Comparison of ENCODE assay signal across 24 mouse cellular contexts in genomic region chr2:122580426-122580825, GRCm38 (mm10). TPM values are rescaled to one million over a fixed set of nuclear protein-coding genes. Genes with fewer than 3 reads are reported as not detected.
DNase-seq lines count a peak whose midpoint lies in the region; ATAC-seq and TF ChIP-seq lines count a peak whose summit lies in the region.
"Had no signal": no experiment of that assay in that cellular context is flagged by ENCODE, and none has a peak within 500 bp of the region (broad histone marks: within the 10 kb centered on the region; RNA-seq: fewer than 3 reads in every experiment).

No protein-coding gene starts in this region.

- no peak overlapping the region for H3K9ac ChIP-seq in heart, embryonic 11.5 days (ENCODE audit: low read depth, low read length)
- H3K9ac ChIP-seq in intestine, postnatal 0 days (ENCODE audit: low read depth, low read length): no peak overlapping the region
- H3K9ac ChIP-seq: liver, embryonic 13.5 days; midbrain, embryonic 12.5 days; neural tube, embryonic 12.5 days had no signal

- TF ChIP-seq CTCF in kidney, adult 2 months (conservative IDR thresholded peaks at IDR 0.05; ENCODE audit: insufficient read depth, insufficient read length, low read depth, low read length): no peak
- no peak for TF ChIP-seq CTCF in intestine, postnatal 0 days (IDR thresholded peaks at IDR 0.05; ENCODE audit: low read depth)

- intact Hi-C loops in heart, postnatal 36 days (cut with DNase I): no loop called here

- WGBS in heart, embryonic 11.5 days (ENCODE audit: insufficient replicate concordance): 61% methylated on average over 10 of the region's 10 CpGs
- 50% methylated on average over 10 of the region's 10 CpGs for WGBS in kidney, adult 2 months
- 89% methylated on average over 10 of the region's 10 CpGs for WGBS in macrophage (ENCODE audit: missing documents)
- WGBS in intestine, postnatal 0 days: 55% methylated on average over 10 of the region's 10 CpGs

- TF ChIP-seq POLR2A in kidney, adult 2 months (IDR thresholded peaks at IDR 0.05; ENCODE audit: low read depth, low read length): no peak

- no peaks in the 10 kb centered on the region for H3K36me3 ChIP-seq in heart, embryonic 11.5 days (ENCODE audit: control insufficient read depth, insufficient read depth, low read length)
- no peaks in the 10 kb centered on the region for H3K36me3 ChIP-seq in kidney, adult 2 months (ENCODE audit: control insufficient read depth, insufficient read depth, low read length)
- H3K36me3 ChIP-seq in macrophage (ENCODE audit: inconsistent target): no peaks in the 10 kb centered on the region
- no peaks in the 10 kb centered on the region for H3K36me3 ChIP-seq in intestine, postnatal 0 days (ENCODE audit: control insufficient read depth, insufficient read depth)
- H3K36me3 ChIP-seq: hindbrain, embryonic 10.5 days; limb, embryonic 10.5 days; liver, embryonic 13.5 days; midbrain, embryonic 12.5 days; neural tube, embryonic 12.5 days had no signal

- no peaks in the 10 kb centered on the region for H3K79me2 ChIP-seq in macrophage (ENCODE audit: inconsistent target)

- no peaks in the 10 kb centered on the region for H3K27me3 ChIP-seq in heart, embryonic 11.5 days (ENCODE audit: control insufficient read depth, insufficient read depth, low read length)
- H3K27me3 ChIP-seq in kidney, adult 2 months (replicated peaks; ENCODE audit: control insufficient read depth, insufficient read depth, low read length): no peaks in the 10 kb centered on the region
- no peaks in the 10 kb centered on the region for H3K27me3 ChIP-seq in intestine, postnatal 0 days (replicated peaks; ENCODE audit: control insufficient read depth, insufficient read depth, low read length)
- H3K27me3 ChIP-seq: liver, embryonic 13.5 days; midbrain, embryonic 12.5 days; neural tube, embryonic 12.5 days had no signal

- no peak overlapping the region for H3K4me2 ChIP-seq in heart, embryonic 11.5 days
- H3K4me2 ChIP-seq in intestine, postnatal 0 days (replicated peaks; ENCODE audit: low read depth): no peak overlapping the region
- H3K4me2 ChIP-seq: liver, embryonic 13.5 days; midbrain, embryonic 12.5 days; neural tube, embryonic 12.5 days had no signal

- H3K27ac ChIP-seq in heart, embryonic 11.5 days (ENCODE audit: low read depth, low read length): peak overlapping the region; percentile 74
- peak overlapping the region; percentile 80 for H3K27ac ChIP-seq in kidney, adult 2 months (ENCODE audit: insufficient read depth, low read depth, low read length)
- 0 out of 2 replicates have a peak overlapping the region, but pooled peaks have one; percentile 76 for H3K27ac ChIP-seq in macrophage
- no peak overlapping the region for H3K27ac ChIP-seq in intestine, postnatal 0 days (ENCODE audit: low read depth, low read length)
- H3K27ac ChIP-seq: hindbrain, embryonic 10.5 days; hindbrain, postnatal 0 days; limb, embryonic 10.5 days; midbrain, embryonic 12.5 days; neural tube, embryonic 12.5 days had no signal

- no peak overlapping the region for H3K4me3 ChIP-seq in heart, embryonic 11.5 days (ENCODE audit: low read depth, low read length)
- no peak overlapping the region for H3K4me3 ChIP-seq in kidney, adult 2 months (ENCODE audit: insufficient read depth, low read depth, low read length)
- no peak overlapping the region for H3K4me3 ChIP-seq in macrophage (ENCODE audit: inconsistent target)
- no peak overlapping the region for H3K4me3 ChIP-seq in intestine, postnatal 0 days (ENCODE audit: low read depth, low read length)
- H3K4me3 ChIP-seq: erythroblast, embryonic 14.5 days; hindbrain, embryonic 10.5 days; limb, embryonic 10.5 days; liver, embryonic 13.5 days; midbrain, embryonic 12.5 days; neural tube, embryonic 12.5 days had no signal

- DNase-seq in heart, postnatal 36 days: no peak
- peak; percentile 48 for DNase-seq in kidney, adult 2 months
- DNase-seq in kidney, adult 18-20 months: no peak
- DNase-seq in 3T3-L1 (ENCODE audit: low read depth, low spot score): peak; percentile 77
- DNase-seq: adrenal gland, adult 8-10 months; cerebellum, adult 9-10 months; gastrocnemius, postnatal 10 days; kidney, adult 8-10 months; kidney, postnatal 4 days; liver, embryonic 13.5 days; right cerebral cortex, adult 18-20 months; thymus, postnatal 25 days had no signal

- no peaks in the 10 kb centered on the region for H3K9me3 ChIP-seq in heart, embryonic 11.5 days (replicated peaks; ENCODE audit: control insufficient read depth, low read length)
- H3K9me3 ChIP-seq in intestine, postnatal 0 days (ENCODE audit: control insufficient read depth): no peaks in the 10 kb centered on the region
- H3K9me3 ChIP-seq: hindbrain, embryonic 10.5 days; limb, embryonic 10.5 days; liver, embryonic 13.5 days; midbrain, embryonic 12.5 days; neural tube, embryonic 12.5 days had no signal

- peaks cover 4% of the 10 kb centered on the region for H3K4me1 ChIP-seq in heart, embryonic 11.5 days (ENCODE audit: control insufficient read depth, insufficient read depth, low read length)
- peaks cover 22% of the 10 kb centered on the region; the same call in 1 of the 2 replicates for H3K4me1 ChIP-seq in kidney, adult 2 months (ENCODE audit: control insufficient read depth, insufficient read depth, low read length)
- H3K4me1 ChIP-seq in intestine, postnatal 0 days (replicated peaks; ENCODE audit: control insufficient read depth, insufficient read depth, low read length): peaks cover 3% of the 10 kb centered on the region
- H3K4me1 ChIP-seq: hindbrain, embryonic 10.5 days; liver, embryonic 13.5 days; midbrain, embryonic 12.5 days; neural tube, embryonic 12.5 days had no signal

- ATAC-seq in heart, embryonic 11.5 days (replicated peaks; ENCODE audit: insufficient number of reproducible peaks, low FRiP score, low TSS enrichment): no peak
- no peak for ATAC-seq in intestine, postnatal 0 days
- ATAC-seq: forebrain, embryonic 14.5 days; hindbrain, postnatal 0 days had no signal

RNA-seq across cellular contexts. Expression of gene Gatm, which starts 30.7 kb away (rescaled TPM):
- polyA plus RNA-seq in heart, embryonic 11.5 days (2014; fragmentation: Nextera tagmentation; extraction: Ambion mirVana): 26.6 and 33.6 TPM in 2 replicates
- total RNA-seq in heart, postnatal 36 days (2021): 1 to 10 TPM; 4.1 to 4.4 TPM
- 1,128 and 1,147 TPM in 2 replicates for polyA plus RNA-seq in kidney, adult 2 months (2012; rRNA removed)
- total RNA-seq in macrophage (2018; cell fraction: chromatin; rRNA removed): 10 to 100 TPM in 18 of 26 experiments, 1 to 10 TPM in 8; 4.1 to 57.7 (median 18.4) TPM
- 10 to 100 TPM; 23.2 to 54.3 (median 32.9) TPM for total RNA-seq in macrophage (2018; cell fraction: cytosol; rRNA removed)
- total RNA-seq in macrophage (2018; cell fraction: nucleus; rRNA removed): 10 to 100 TPM; 10.2 to 73.4 (median 24.0) TPM
- 26.1 to 69.5 TPM (median 54.1 TPM) in 3 replicates for polyA plus RNA-seq in macrophage (2018)
- polyA plus RNA-seq in intestine, postnatal 0 days (2015; fragmentation: Nextera tagmentation; extraction: Ambion mirVana): 184 and 255 TPM in 2 replicates

RNA-seq across cellular contexts. Expression of gene AA467197, which starts 56.4 kb away (rescaled TPM):
- polyA plus RNA-seq in heart, embryonic 11.5 days (2014; fragmentation: Nextera tagmentation; extraction: Ambion mirVana): 0.20 TPM in 1 of 2 replicates, not detected in the other
- total RNA-seq in heart, postnatal 36 days (2021): under 1 TPM; 0.35 to 0.64 TPM
- 0.19 and 0.24 TPM in 2 replicates for polyA plus RNA-seq in kidney, adult 2 months (2012; rRNA removed)
- total RNA-seq in macrophage (2018; cell fraction: chromatin; rRNA removed): 10 to 100 TPM in 4 of 26 experiments, 1 to 10 TPM in 11, not detected in 11; 1.4 to 56.7 (median 4.3) TPM
- 10 to 100 TPM in 12 of 26 experiments, 1 to 10 TPM in 12, under 1 TPM in 2; 0.58 to 56.6 (median 9.0) TPM for total RNA-seq in macrophage (2018; cell fraction: cytosol; rRNA removed)
- total RNA-seq in macrophage (2018; cell fraction: nucleus; rRNA removed): 10 to 100 TPM in 10 of 26 experiments, 1 to 10 TPM in 9, under 1 TPM in 1, not detected in 6; 0.96 to 43.2 (median 9.2) TPM
- polyA plus RNA-seq in macrophage (2018): 1.6 to 4.9 TPM (median 3.7 TPM) in 3 replicates
- 31.7 and 38.4 TPM in 2 replicates for polyA plus RNA-seq in intestine, postnatal 0 days (2015; fragmentation: Nextera tagmentation; extraction: Ambion mirVana)
- total RNA-seq: hindbrain, postnatal 0 days; monocyte, adult 5-6 weeks had no signal
- polyA plus RNA-seq: embryonic facial prominence, embryonic 11.5 days; erythroblast, embryonic 14.5 days had no signal

Comparison
In these comparisons a context has a peak if more than half of its experiments do, and no peak if none do; other contexts are left out.
1. DNase-seq: peak in kidney, adult 2 months (single experiment) and 3T3-L1 (single experiment); none in heart, postnatal 36 days (0 of 2) and kidney, adult 18-20 months (single experiment).